Mouse (Mus musculus): ENCODE measurements around the gene Mcoln1.

DNA sequence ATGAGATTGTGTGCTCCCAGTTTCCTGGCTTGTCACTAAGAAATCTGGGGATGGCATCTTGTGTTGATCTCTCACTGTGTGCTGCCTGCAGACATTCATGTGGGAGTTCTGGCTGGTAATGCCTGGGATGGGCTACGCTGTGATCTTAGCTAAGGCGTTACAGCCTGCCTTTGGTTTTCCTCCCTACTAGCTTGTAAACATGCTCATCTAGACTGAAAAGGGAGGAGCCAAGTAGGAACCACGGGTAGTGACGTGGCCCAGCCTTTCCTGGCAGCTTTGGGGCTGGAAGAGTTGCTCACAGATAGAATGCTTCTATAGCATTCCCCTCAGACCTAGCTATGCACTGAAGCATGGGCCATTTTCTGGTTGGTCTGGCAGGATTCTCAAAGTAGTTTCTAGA is 2.0 kb downstream of the Mcoln1 start:
- TF ChIP-seq CTCF (IDR thresholded peaks at IDR 0.05; ENCODE audit: control insufficient read depth, insufficient read depth, low read length) (no peak), POLR2A (IDR thresholded peaks at IDR 0.05; ENCODE audit: borderline replicate concordance, control insufficient read depth, low read depth, low read length) (no peak)
